Mouse (Mus musculus): ENCODE data around the gene Prima1. TPM values are rescaled to one million over a fixed set of nuclear protein-coding genes. Genes with fewer than 3 reads are reported as not detected.

Gene Prima1
- total and polyA plus RNA-seq, 2 experiments from 2014 or later, result 0.67 to 0.69 TPM

DNA sequence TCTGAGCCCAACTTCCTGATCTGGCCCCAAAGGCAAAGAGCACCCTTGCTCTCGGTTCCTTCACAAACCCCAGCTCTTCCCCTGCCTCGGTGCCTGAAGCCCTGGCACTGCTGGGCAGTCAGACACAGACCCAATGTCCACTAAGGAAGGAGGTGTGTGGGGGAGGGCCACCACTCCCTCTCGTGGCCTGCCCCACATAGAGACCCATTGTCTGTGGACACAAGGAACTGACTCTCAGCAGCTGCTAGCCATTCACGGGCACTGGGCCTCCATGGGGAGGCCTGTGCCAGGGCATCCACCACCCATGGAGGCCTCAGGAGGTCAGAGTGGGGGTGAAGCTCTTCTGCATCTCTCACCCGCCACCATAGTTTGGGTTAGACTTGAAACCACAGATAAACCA is 30.9 kb downstream of the Prima1 start:
- H3K9ac ChIP-seq, result no peak overlapping the region
- 0 out of 2 replicates have a peak, but pooled peaks cover 8% of the 10 kb centered on the region for H3K4me1 ChIP-seq (ENCODE audit: insufficient read depth)
- H3K4me2 ChIP-seq (ENCODE audit: low read depth), result no peak overlapping the region
- H3K27ac ChIP-seq (ENCODE audit: low read depth, low read length), result no peak overlapping the region
- no peak for DNase-seq
- no peaks in the 10 kb centered on the region for H3K9me3 ChIP-seq (ENCODE audit: low read length)
- no peaks in the 10 kb centered on the region for H3K27me3 ChIP-seq (ENCODE audit: insufficient read depth, low read length)
- H3K36me3 ChIP-seq (ENCODE audit: insufficient read depth), result no peaks in the 10 kb centered on the region
- H3K4me3 ChIP-seq (ENCODE audit: low read depth, low read length), result no peak overlapping the region
- TF ChIP-seq CTCF (IDR thresholded peaks at IDR 0.05; ENCODE audit: low read depth), result no peak
- ATAC-seq, result no peak
- 58% methylated on average over 5 of the region's 5 CpGs for whole genome bisulfite sequencing

DNA sequence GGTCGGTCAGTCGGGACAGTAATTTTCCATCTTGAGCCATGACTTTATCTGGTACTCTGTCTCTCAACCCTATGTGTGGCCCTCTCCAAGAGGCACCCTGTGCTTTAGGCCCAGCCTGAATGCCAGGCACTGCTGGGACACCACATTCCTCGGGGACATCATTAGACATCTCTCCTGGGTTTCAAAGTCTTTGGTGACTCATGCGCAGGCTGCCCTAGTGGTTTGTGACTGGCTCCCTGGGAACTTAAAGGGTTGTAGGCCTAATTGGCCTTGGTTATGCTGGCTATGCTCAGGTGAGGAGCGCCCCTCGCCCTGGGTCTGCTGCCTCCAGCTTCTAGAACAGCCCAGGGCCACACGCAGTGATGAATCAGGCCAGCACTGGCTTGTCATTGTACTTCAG is 32.4 kb downstream of the Prima1 start:
- no peak for ATAC-seq
- H3K27me3 ChIP-seq (ENCODE audit: insufficient read depth, low read length), result no peaks in the 10 kb centered on the region
- H3K4me1 ChIP-seq (ENCODE audit: insufficient read depth), result 0 out of 2 replicates have a peak, but pooled peaks cover 8% of the 10 kb centered on the region
- no peak overlapping the region for H3K27ac ChIP-seq (ENCODE audit: low read depth, low read length)
- H3K4me2 ChIP-seq (ENCODE audit: low read depth), result no peak overlapping the region
- 91% methylated on average over 7 of the region's 7 CpGs for WGBS
- H3K4me3 ChIP-seq (ENCODE audit: low read depth, low read length), result no peak overlapping the region
- no peaks in the 10 kb centered on the region for H3K9me3 ChIP-seq (ENCODE audit: low read length)
- TF ChIP-seq CTCF (IDR thresholded peaks at IDR 0.05; ENCODE audit: low read depth), result no peak
- no peak overlapping the region for H3K9ac ChIP-seq
- no peaks in the 10 kb centered on the region for H3K36me3 ChIP-seq (ENCODE audit: insufficient read depth)
- DNase-seq, result no peak

DNA sequence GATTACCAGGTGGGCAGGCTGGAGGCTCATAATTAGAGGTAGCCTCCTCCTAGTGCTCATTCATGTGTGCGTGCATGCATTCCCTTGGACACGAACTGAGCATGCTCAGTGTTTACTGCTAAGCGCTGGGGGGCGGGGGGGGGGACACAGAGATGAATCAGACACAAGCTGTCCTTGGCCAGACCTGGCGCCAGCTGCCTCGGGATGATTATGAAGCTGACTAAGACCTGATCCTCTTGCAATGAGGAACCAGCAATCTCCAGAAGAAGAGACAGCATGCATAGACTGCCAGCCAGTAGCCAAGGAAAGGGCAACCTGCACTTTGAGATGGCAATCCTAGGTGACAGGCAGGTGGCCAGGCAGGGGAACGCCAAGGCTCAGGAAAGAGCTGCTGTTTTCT is 36.4 kb downstream of the Prima1 start:
- TF ChIP-seq CTCF (IDR thresholded peaks at IDR 0.05; ENCODE audit: low read depth), result no peak
- H3K27ac ChIP-seq (ENCODE audit: low read depth, low read length), result no peak overlapping the region
- 66% methylated on average over 7 of the region's 7 CpGs for WGBS
- no peak overlapping the region for H3K9ac ChIP-seq
- no peaks in the 10 kb centered on the region for H3K36me3 ChIP-seq (ENCODE audit: insufficient read depth)
- ATAC-seq (no peak), DNase-seq (no peak)
- H3K4me3 ChIP-seq (ENCODE audit: low read depth, low read length), result no peak overlapping the region
- H3K4me1 ChIP-seq (ENCODE audit: insufficient read depth), result peaks cover 3% of the 10 kb centered on the region; the same call in 1 of the 2 replicates
- no peak overlapping the region for H3K4me2 ChIP-seq (ENCODE audit: low read depth)
- H3K27me3 ChIP-seq (ENCODE audit: insufficient read depth, low read length), result no peaks in the 10 kb centered on the region
- H3K9me3 ChIP-seq (ENCODE audit: low read length), result no peaks in the 10 kb centered on the region

DNA sequence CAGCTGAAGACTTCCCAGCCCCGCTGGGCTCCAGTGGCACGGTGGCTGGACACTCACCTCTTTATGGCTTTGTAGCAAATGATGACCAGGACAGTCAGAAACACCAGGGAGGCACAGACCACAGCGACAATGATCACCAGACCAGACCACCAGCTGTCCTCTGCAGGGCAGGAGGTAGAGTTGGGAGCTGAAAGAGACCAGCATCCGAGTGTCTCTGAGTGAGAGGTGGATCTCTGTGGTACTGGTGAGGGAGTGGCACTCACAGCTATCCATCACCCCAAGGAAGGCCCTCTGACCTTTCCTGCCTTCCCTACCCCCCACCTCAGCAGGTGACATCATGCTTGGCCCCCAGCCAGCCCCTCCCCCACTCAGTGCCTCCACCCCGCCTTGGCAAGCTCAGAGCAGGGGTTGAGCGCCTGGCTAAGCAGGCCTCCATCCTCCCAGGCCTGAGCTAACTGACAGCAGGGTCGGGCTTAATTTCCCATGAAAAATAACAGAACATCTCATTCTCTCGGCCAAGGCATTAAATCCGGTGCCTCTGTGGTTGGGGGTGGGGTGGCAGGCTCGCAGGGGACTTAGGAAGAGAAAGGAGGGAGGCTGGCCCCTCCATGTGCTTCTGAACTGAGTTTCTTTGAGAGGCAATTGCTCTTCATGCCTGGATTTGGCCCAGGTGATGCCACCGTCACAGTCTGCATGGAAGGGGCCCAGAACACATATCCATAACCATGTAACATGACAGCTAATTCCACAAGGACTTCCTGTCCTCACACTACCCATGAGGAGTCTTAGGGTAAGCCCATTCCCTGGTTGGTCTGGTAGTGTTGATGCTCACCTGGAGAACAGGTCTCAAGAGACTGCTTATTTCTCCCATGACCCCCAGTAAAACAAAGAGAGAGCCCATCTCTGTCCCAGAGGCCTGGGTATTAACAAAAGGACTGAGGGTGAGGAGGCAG is 39.1 kb downstream of the Prima1 start:
- 21% methylated on average over 11 of the region's 11 CpGs for WGBS
- Histone ChIP-seq H3K27ac (ENCODE audit: low read depth, low read length) (no peak overlapping the region), H3K27me3 (ENCODE audit: insufficient read depth, low read length) (no peaks in the 10 kb centered on the region), H3K4me2 (ENCODE audit: low read depth) (no peak overlapping the region), H3K4me1 (ENCODE audit: insufficient read depth) (peaks cover 3% of the 10 kb centered on the region; the same call in 1 of the 2 replicates), H3K9me3 (ENCODE audit: low read length) (no peaks in the 10 kb centered on the region), H3K4me3 (ENCODE audit: low read depth, low read length) (no peak overlapping the region), H3K36me3 (ENCODE audit: insufficient read depth) (no peaks in the 10 kb centered on the region), H3K9ac (no peak overlapping the region)
- no peak for TF ChIP-seq CTCF (IDR thresholded peaks at IDR 0.05; ENCODE audit: low read depth)
- ATAC-seq, result peak; percentile 48; the same call in 1 of the 2 replicates
- no peak for DNase-seq

DNA sequence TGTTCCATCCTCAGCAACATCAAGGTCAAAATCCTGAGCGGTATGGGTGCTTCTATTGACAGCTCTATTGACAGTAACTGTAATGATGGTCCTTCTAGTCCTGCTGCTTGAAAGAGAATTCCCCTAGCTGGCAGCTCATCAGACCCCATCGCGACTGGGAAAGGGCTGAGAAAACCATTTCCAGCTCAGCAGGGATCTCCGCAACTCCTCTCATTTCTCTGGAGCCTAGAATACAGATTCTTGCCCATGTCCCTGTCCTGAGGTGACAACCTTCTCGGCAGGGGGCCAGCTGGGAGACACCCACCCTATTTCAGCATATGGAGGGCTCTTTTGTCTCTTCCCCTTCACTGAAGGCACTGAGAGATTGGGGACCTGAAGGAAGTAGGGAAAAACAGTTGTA is 49.0 kb downstream of the Prima1 start:
- ATAC-seq, result no peak
- Histone ChIP-seq H3K4me3 (ENCODE audit: low read depth, low read length) (no peak overlapping the region), H3K27ac (ENCODE audit: low read depth, low read length) (no peak overlapping the region), H3K27me3 (ENCODE audit: insufficient read depth, low read length) (no peaks in the 10 kb centered on the region), H3K4me1 (ENCODE audit: insufficient read depth) (no peaks in the 10 kb centered on the region), H3K9ac (no peak overlapping the region), H3K4me2 (ENCODE audit: low read depth) (no peak overlapping the region), H3K9me3 (ENCODE audit: low read length) (no peaks in the 10 kb centered on the region), H3K36me3 (ENCODE audit: insufficient read depth) (no peaks in the 10 kb centered on the region)
- WGBS, result 66% methylated on average over 5 of the region's 5 CpGs
- TF ChIP-seq CTCF (IDR thresholded peaks at IDR 0.05; ENCODE audit: low read depth), result no peak
- no peak for DNase-seq

DNA sequence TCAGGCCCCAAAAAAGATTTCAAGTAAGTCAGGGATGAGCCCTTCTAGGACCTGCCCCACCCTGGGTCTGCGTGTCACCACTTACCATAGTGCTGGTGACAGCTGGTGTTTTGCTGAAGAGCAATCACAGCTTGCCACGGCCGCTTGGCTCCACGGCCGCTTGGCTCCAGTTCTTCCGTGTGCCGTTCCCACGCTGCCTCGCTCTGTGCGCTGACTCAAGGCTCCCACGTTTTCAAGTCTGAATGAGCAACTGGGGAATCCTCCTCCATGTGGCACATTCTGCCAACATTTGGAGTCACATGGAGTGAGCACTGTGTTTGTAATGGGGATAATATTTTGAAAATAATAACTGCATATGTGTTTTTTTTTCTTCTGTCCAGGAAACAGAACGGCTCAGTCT is 52.2 kb downstream of the Prima1 start:
- WGBS, result 52% methylated on average over 12 of the region's 12 CpGs
- ATAC-seq (peak; percentile 78), DNase-seq (peak; percentile 58)
- Histone ChIP-seq H3K9me3 (ENCODE audit: low read length) (no peaks in the 10 kb centered on the region), H3K4me2 (ENCODE audit: low read depth) (no peak overlapping the region), H3K27ac (ENCODE audit: low read depth, low read length) (no peak overlapping the region), H3K9ac (no peak overlapping the region), H3K4me3 (ENCODE audit: low read depth, low read length) (no peak overlapping the region), H3K36me3 (ENCODE audit: insufficient read depth) (peaks cover 5% of the 10 kb centered on the region), H3K27me3 (ENCODE audit: insufficient read depth, low read length) (no peaks in the 10 kb centered on the region), H3K4me1 (ENCODE audit: insufficient read depth) (no peaks in the 10 kb centered on the region)
- TF ChIP-seq CTCF (IDR thresholded peaks at IDR 0.05; ENCODE audit: low read depth), result no peak

DNA sequence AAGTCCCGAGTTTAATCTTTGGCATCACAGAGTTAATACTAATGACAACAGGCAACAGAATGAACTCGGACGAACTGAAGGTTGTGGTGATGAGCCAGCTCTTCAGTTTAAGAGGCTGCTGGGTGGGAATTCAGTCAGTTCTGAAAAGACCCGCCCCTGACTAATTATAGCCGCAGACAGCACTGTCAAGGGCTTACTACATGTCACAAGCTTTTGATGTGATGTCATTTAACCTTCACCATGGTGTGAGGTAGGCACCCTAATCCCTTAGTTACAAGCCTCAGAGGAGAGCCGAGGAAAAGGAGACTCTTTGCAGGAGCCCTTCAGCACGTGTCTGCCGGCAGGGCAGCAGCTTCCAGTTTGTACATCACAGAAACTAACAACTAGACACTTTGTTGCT is 53.7 kb downstream of the Prima1 start:
- 38% methylated on average over 8 of the region's 8 CpGs for WGBS
- no peak for ATAC-seq
- TF ChIP-seq CTCF (IDR thresholded peaks at IDR 0.05; ENCODE audit: low read depth), result no peak
- Histone ChIP-seq H3K9me3 (ENCODE audit: low read length) (no peaks in the 10 kb centered on the region), H3K4me1 (ENCODE audit: insufficient read depth) (no peaks in the 10 kb centered on the region), H3K9ac (no peak overlapping the region), H3K27me3 (ENCODE audit: insufficient read depth, low read length) (no peaks in the 10 kb centered on the region), H3K4me2 (ENCODE audit: low read depth) (no peak overlapping the region), H3K27ac (ENCODE audit: low read depth, low read length) (no peak overlapping the region), H3K36me3 (ENCODE audit: insufficient read depth) (peaks cover 5% of the 10 kb centered on the region), H3K4me3 (ENCODE audit: low read depth, low read length) (no peak overlapping the region)
- DNase-seq, result no peak

Measured in forebrain, postnatal 0 days (tissue).